Mouse (Mus musculus) cerebellum, adult 8-10 months (tissue): ENCODE results near the gene G6pc.
"Not testable (repeated sequence)": the region's sequence is repeated elsewhere in the genome, so short reads cannot be mapped to it uniquely, and the experiment has no call there.

Experiments
- DNase-seq: peaks from one replicate; pipeline ENCODE4 v3.0.0; 2022

The G6pc gene

DNA sequence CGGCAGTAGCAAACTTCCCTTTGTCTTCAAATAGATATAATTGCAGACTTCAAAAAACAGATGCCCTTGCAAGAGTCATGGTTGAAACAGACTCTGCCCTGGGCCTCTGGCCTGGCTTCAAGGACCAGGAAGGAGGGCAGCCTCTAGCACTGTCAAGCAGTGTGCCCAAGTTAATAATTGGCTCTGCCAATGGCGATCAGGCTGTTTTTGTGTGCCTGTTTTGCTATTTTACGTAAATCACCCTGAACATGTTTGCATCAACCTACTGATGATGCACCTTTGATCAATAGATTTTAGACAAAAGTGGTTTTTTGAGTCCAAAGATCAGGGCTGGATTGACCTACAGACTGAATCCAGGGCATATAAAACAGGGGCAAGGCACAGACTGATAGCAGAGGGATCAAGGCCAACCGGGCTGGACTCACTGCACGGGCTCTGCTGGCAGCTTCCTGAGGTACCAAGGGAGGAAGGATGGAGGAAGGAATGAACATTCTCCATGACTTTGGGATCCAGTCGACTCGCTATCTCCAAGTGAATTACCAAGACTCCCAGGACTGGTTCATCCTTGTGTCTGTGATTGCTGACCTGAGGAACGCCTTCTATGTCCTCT is at the start of gene G6pc:
G6pc (plus strand) TSS at position 236 of the 610 bp plus-strand sequence.
- DNase-seq, result no peak

- peak; percentile 47 for DNase-seq
These were observed 43.8 kb upstream of the G6pc start for GRCm38 (mm10) chr11:101323609-101324008.

DNA sequence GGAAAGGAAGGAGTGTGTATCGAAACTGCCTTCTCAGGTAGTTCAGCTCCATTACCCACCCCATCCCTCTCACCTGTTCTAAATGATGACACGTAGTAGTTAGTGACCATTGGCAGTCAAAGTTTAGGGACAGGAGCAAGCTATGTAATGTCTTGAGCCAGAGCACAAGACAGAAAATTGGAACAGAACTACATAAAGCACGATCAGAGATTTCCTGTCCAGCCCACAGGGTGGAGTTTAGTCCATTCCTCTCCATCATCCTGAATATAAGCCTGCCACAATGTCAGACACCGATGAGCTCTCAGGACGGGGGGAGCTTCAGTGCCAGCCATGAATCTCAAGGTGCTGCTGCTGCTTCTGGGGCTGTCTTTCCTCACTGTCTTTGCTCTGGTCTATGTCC is 42.6 kb upstream of the G6pc start, which contains the start of gene Aoc2:
Aoc2 (plus strand) TSS at position 301 of the 400 bp plus-strand sequence.
- no peak for DNase-seq

DNA sequence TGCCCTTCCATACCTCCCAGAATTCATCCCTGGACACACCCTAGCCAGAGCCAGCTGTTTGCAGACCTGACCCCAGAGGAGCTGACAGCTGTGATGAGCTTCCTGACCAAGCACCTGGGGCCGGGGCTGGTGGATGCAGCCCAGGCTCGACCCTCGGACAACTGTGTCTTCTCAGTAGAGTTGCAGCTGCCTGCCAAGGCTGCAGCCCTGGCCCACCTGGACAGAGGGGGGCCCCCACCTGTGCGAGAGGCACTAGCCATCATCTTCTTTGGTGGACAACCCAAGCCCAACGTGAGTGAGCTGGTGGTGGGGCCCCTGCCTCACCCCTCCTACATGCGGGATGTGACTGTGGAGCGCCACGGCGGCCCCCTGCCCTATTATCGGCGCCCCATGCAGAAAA is 42.2 kb upstream of the G6pc start:
- DNase-seq, result not testable (repeated sequence)

DNA sequence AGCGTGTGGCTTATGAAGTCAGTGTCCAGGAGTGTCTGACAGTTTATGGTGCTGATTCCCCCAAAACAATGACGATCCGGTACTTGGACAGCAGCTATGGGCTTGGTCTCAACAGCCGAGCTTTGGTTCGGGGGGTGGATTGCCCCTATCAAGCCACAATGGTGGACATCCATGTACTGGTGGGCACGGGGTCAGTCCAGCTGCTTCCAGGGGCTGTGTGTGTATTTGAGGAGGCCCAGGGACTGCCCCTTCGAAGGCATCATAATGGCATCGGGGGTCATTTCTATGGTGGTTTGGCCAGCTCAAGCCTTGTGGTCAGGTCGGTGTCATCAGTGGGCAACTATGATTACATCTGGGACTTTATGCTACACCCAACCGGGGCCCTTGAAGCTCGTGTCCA is 41.2 kb upstream of the G6pc start:
- no peak for DNase-seq

DNA sequence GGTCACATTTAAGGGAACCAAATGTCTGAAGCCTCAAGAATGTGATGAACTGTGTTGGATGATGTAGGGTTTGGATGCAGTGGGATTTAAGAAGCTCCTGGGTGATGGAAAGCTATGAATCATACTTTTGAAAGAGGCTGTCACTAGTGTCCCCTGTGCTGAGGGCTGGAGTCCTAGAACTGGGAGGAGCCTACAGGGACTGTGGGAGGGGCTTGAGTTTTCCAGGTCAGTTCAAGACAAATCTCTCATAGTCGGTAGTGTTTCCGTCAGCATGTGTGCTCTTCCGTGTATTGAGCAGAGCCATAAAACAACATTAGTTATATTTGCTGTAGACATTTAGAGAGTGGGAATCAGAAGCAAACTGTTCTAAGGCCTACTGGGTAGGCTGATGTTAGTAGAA is 40.0 kb upstream of the G6pc start:
- no peak for DNase-seq

- DNase-seq, result no peak
These were observed 38.3 kb upstream of the G6pc start for GRCm38 (mm10) chr11:101328941-101329635.

GRCm38 (mm10) chr11:101330371-101330924 is 36.9 kb upstream of the G6pc start, which contains the start of gene Aoc3:
Gene Aoc3 (plus strand): TSS chr11:101330605.
- DNase-seq, result no peak

DNA sequence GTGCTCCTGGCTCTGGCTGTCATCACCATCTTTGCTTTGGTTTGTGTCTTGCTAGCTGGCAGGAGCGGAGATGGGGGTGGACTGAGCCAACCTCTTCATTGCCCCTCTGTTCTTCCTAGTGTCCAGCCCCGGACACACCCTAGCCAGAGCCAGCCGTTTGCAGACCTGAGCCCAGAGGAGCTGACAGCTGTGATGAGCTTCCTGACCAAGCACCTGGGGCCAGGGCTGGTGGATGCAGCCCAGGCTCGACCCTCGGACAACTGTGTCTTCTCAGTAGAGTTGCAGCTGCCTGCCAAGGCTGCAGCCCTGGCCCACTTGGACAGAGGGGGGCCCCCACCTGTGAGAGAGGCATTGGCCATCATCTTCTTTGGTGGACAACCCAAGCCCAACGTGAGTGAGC is 36.4 kb upstream of the G6pc start:
- not testable (repeated sequence) for DNase-seq

- DNase-seq, result no peak
These were observed 34.8 kb upstream of the G6pc start for GRCm38 (mm10) chr11:101332537-101332936.

- no peak for DNase-seq
These were observed 33.3 kb upstream of the G6pc start for GRCm38 (mm10) chr11:101334023-101334422.

GRCm38 (mm10) chr11:101334516-101334915 is 32.8 kb upstream of the G6pc start:
- DNase-seq, result no peak

DNA sequence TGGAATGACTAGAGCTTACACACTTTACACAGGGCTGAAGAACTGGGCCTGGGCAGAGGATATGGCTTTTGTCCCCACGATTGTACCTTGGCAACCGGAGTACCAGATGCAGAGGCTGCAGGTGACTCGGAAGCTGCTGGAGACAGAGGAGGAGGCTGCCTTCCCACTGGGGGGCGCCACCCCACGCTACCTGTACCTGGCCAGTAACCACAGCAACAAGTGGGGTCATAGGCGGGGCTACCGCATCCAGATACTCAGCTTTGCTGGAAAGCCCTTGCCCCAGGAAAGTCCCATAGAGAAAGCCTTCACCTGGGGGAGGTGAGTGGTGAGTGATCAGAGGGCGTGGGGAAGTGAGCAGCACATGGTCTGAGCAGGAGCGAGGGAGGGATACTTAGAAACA is 31.7 kb upstream of the G6pc start:
- DNase-seq, result no peak

DNA sequence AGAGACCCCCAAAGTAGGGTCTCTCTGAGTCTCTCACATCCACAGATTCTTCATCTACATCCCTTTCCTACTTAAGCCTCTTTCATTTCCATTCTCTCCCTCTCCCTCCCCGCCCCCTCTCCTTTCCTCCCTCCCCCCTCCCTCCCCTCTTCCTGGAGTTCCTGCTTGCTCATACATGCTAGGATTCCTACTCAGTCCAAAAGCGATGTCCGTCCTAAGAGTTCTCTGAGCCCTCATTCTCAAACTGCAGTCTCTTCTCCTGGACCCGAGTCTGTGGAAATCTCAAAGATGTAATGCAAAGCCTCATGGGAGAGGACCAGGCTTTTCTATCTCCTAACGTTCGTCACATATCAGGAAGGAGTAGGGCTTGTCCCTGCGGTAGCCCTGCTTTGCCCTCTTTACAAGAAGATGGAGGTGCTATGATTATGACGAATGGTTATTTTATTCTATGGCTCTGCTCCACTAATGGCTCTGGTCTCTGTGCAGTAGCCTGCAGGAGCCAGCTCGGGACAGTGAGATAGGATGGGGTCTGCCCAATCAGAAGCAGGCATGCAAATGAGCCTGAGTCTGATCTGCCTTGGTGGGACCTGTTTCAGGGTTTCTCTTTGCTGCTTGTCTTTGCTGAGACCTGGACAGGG is 29.1 kb upstream of the G6pc start:
- DNase-seq, result no peak

GRCm38 (mm10) chr11:101347083-101347775 is 20.1 kb upstream of the G6pc start:
- no peak for DNase-seq

DNA sequence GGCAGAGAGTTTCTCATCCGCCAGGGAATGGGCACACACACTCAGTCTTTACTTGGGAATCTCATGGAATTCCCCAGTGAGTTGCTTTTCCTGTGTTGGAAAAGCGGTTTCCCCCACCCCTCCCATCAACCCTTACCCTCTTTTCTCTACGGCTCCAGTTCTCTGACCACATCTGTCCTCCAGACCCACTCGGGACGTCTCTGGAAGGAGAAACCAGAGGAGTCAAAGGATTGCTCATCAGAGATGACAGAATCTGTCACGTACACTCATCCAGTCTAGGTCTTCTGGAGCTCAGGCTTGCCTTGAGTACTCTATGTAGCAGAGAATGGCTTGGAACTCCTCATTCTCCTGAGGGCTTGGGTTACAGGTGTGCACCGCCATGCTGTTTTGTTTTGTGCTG is 18.6 kb upstream of the G6pc start:
- no peak for DNase-seq

DNA sequence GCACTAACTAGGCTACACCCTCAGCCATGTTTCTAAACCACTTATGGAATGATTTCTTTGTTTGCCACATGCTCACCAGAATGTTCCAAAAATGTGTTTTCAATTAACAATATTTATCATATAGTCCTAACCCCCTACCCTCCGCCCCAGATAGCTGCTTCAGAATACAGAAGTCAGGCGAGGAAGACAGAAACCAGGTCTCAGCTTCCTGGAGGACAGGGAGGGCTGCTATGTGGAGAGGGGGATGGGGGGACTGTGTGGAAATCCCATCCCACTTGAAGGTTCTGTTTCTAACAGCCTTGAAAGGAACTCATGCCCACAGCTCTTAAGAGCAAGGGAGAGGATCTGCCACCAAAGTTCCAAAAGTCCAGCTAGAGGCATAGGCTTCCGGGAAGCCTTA is 18.1 kb upstream of the G6pc start:
- no peak for DNase-seq

GRCm38 (mm10) chr11:101351100-101351720 is 16.2 kb upstream of the G6pc start:
- no peak for DNase-seq

GRCm38 (mm10) chr11:101351721-101352111 is 15.6 kb upstream of the G6pc start:
- DNase-seq, result no peak

DNA sequence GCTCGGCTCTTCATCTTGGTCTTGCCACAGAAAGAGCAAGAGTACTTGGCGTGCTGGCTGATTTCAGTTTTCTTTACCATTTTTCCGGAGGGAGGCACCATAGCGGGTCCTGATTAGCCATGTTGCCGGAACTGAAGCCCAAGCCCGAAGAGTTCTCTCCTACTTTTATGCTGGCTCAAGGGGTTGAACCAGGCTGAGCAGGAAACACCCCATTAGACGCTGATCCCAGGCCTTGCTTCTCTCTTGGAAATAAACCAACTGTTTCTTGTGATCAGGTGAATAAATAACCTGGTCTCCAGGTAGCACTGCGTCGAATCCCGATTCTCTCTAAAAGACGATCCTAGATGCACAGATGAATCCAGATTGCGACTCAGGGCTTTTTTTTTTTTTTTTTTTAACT is 13.9 kb upstream of the G6pc start:
- no peak for DNase-seq

DNA sequence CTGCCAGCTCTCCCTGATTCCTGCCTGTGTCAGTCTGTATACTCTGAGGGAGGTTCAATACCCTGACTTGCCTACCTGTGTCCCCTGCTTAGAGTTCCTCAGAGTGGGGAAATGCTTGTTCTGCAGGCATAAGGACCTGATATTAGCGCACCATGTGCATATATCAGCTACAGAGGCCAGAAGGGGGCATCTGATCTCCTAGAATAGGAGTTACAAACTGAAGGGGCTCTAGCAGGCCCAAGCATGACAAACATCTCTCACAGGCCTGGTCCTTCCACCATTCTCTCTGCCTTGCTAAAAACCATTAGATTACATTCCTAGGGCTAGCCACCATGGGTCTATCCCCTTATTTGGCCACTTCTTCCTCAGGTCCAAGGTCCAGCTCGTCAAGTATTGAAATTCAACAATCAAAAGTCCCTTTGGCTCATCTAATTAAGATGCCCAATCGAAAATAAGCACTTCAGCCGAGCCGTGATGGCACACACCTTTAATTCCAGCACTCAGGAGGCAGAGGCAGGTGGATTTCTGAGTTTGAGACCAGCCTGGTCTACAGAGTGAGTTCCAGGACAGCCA is 12.8 kb upstream of the G6pc start:
- no peak for DNase-seq

DNA sequence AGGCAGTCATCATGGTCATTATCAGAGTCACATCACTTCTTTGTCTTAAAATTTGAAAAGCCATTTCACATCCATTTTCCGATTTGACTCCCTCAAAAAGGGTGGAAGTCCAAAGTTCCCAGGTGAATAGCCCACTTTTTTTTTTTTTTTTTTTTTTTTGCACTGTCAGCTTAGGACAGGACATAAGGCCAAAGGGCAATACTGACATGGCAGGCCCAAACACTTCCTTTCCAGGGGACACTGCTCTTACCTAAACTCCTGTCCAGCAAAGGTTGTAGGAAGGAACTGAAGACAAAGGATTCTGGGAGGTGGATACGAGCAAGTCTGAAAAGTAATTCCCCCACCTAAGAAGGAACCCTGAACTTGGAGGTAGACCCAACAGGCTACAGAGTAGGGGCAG is 11.4 kb upstream of the G6pc start:
- DNase-seq, result no peak
